Mouse (Mus musculus): ENCODE results near the gene Cox4i1.

DNA sequence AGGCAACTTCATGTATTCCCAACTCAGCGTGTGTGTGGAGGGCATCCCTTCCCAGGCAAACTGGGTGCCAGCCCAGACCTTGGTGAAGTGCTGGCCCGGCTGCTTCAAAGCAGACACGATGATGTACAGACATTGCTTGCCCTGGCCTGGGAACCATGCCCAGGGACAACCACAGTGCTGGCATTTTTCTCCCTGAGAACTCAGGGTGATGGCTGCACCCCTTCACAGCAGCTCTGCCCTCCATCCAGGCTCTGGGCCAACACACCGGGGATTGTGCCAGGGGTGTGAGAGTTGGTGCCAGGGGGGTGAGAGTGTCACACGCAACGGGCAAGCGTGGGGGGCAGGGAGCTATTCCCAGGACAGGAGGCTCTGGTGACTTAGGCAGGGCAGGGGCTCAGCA, 23.4 kb upstream of the Cox4i1 start:
- TF ChIP-seq CTCF (IDR thresholded peaks at IDR 0.05; ENCODE audit: insufficient read depth, low read depth, low read length) (no peak), POLR2A (IDR thresholded peaks at IDR 0.05; ENCODE audit: insufficient read depth, low read depth, low read length) (no peak)

All from olfactory bulb, adult 2 months (tissue).